Mouse (Mus musculus) stomach, postnatal 0 days (tissue): ENCODE data around the gene Atxn7l3. TPM values are rescaled to one million over a fixed set of nuclear protein-coding genes. Genes with fewer than 3 reads are reported as not detected.
A peak's percentile ranks its signal among the peaks of the same experiment; 100 is the strongest.
"Not testable (repeated sequence)": the region's sequence is repeated elsewhere in the genome, so short reads cannot be mapped to it uniquely, and the experiment has no call there.

Experiments used
- ATAC-seq: fragments of 200-750 bp; cut with Nextera tagmentation; 2 replicates; pipeline ENCODE4 v1.8.0; 2017; ENCODE audit not compliant: low FRiP score, low TSS enrichment
- DNase-seq: peaks from one replicate; pipeline ENCODE4 v3.0.0-alpha.2; 2016; ENCODE audit warnings: low spot score
- H3K27ac ChIP-seq: fragments of 300-500 bp; sonication (generic); replicated peaks from 2 replicates; pipeline ENCODE4 v1.5.1; 2014; ENCODE audit warnings: mild to moderate bottlenecking, control low read depth
- H3K27me3 ChIP-seq: fragments of 300-500 bp; sonication (generic); 2 replicates; pipeline ENCODE4 v1.6.1; 2014; ENCODE audit warnings: low read length; ENCODE audit not compliant: control insufficient read depth, insufficient read depth
- H3K36me3 ChIP-seq: fragments of 300-500 bp; sonication (generic); 2 replicates; pipeline ENCODE4 v1.6.1; 2014; ENCODE audit warnings: low read length, mixed read lengths; ENCODE audit not compliant: control insufficient read depth, insufficient read depth
- H3K4me1 ChIP-seq: fragments of 300-500 bp; sonication (generic); replicated peaks from 2 replicates; pipeline ENCODE4 v1.6.1; 2014; ENCODE audit warnings: antibody characterized with exemption; ENCODE audit not compliant: control insufficient read depth, insufficient read depth
- H3K4me2 ChIP-seq: fragments of 300-500 bp; sonication (generic); replicated peaks from 2 replicates; pipeline ENCODE4 v1.6.1; 2014; ENCODE audit warnings: low read depth, mild to moderate bottlenecking, control low read depth, moderate library complexity
- H3K4me3 ChIP-seq: fragments of 300-500 bp; sonication (generic); 2 replicates; pipeline ENCODE4 v1.5.1; 2014; ENCODE audit warnings: low read depth, low read length, control low read depth
- H3K9ac ChIP-seq: fragments of 300-500 bp; sonication (generic); 2 replicates; pipeline ENCODE4 v1.6.1; 2014; ENCODE audit warnings: mild to moderate bottlenecking, low read length, control low read depth, mixed read lengths
- H3K9me3 ChIP-seq: fragments of 300-500 bp; sonication (generic); 2 replicates; pipeline ENCODE4 v1.6.1; 2016; ENCODE audit warnings: low read length; ENCODE audit not compliant: control insufficient read depth
- CTCF ChIP-seq: IDR thresholded peaks from 2 replicates; pipeline ENCODE4 v1.5.1; 2016; ENCODE audit warnings: antibody characterized with exemption, low read depth, mild to moderate bottlenecking, moderate library complexity
- EP300 ChIP-seq: optimal IDR thresholded peaks from 2 replicates; pipeline ENCODE3; 2016; ENCODE audit warnings: antibody characterized with exemption
- WGBS: fragments of 180-500 bp; shearing (Covaris S2); extraction: QIAGEN DNeasy Blood & Tissue Kit; methylation state at CpG from one replicate; pipeline ENCODE4 v1.1.7; 2014; 5-methylcytosine and 5-hydroxymethylcytosine counted together
- polyA plus RNA-seq: library from polyadenylated mRNA; unstranded; fragments of >200 nt; fragmentation: Nextera tagmentation; extraction: Ambion mirVana; gene quantifications from 2 replicates; pipeline ENCODE4 v1.2.1, GENCODE M21; 2015

Gene Atxn7l3
- polyA plus RNA-seq, 1 experiment from 2014 or later, result 7.3 TPM

DNA sequence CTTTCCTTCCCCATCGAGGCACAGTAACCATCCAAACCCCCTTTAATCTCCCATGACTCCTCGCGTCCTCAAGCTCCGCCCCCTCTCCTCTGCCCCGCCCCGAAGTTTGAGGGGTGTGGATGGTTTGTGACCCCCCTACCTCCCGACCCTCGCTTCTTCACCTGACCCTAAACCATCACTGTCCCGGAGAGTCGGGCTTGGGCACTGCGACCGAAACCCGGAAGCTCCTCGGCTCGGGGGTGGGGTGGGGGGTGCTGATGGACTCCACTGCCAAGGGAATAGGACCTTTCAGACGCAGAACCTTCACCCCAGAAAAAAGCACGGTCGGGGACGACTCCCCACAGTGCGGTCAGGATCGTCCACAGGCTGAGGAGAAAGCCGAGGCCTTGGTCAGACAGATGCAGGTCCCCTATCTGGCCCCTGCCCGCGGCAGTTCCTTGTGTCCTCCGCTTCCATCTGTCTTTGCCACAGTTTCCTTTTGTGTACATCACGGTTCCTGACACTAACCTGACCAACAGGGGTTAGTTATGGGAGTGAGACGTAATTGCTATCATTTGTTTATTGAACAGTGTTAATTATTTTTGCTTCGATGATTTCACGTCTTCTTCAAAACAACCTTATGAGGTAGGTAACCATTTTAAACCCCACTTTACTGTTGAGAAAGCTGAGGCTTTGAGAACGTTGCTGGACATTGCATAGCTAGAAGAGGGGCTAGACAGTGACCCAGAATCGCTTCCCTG is 11.2 kb downstream of the Atxn7l3 start:
- no peak for DNase-seq

GRCm38 (mm10) chr11:102284501-102285094 is 11.8 kb downstream of the Atxn7l3 start, which contains the start of gene Tmub2:
TSS of gene Tmub2 (plus strand) at chr11:102284931.
- ATAC-seq (peak; percentile 91), DNase-seq (peak; percentile 98)
- no peaks in the 10 kb centered on the region for H3K9me3 ChIP-seq
- peak within 1 kb of the TSS; percentile 79 for H3K4me2 ChIP-seq
- H3K27ac ChIP-seq, result peak within 1 kb of the TSS; percentile 90
- H3K9ac ChIP-seq, result peak within 1 kb of the TSS; percentile 90
- peak within 1 kb of the TSS; percentile 71 for H3K4me3 ChIP-seq
- TF ChIP-seq EP300 (no peak), CTCF (peak; percentile 17)
- H3K36me3 ChIP-seq, result peaks cover 7% of the 10 kb centered on the region
- no peaks in the 10 kb centered on the region for H3K4me1 ChIP-seq
- WGBS, result under 1% methylated on average over 32 of the region's 32 CpGs
- H3K27me3 ChIP-seq, result no peaks in the 10 kb centered on the region

More for the DNA sequence above, 11.2 kb downstream of the Atxn7l3 start:
- 1% methylated on average over 31 of the region's 31 CpGs for WGBS
- no peaks in the 10 kb centered on the region for H3K4me1 ChIP-seq
- ATAC-seq, result peak; percentile 64
- H3K9ac ChIP-seq, result peak overlapping the region; percentile 90
- no peak for TF ChIP-seq CTCF
- TF ChIP-seq EP300, result no peak
- H3K4me3 ChIP-seq, result peak overlapping the region; percentile 71
- peak overlapping the region; percentile 79 for H3K4me2 ChIP-seq
- H3K36me3 ChIP-seq, result peaks cover 7% of the 10 kb centered on the region
- H3K27me3 ChIP-seq, result no peaks in the 10 kb centered on the region
- H3K9me3 ChIP-seq, result no peaks in the 10 kb centered on the region
- peak overlapping the region; percentile 90 for H3K27ac ChIP-seq

- H3K36me3 ChIP-seq, result peaks cover 7% of the 10 kb centered on the region
- no peaks in the 10 kb centered on the region for H3K9me3 ChIP-seq
- WGBS, result 93% methylated on average over 6 of the region's 6 CpGs
- ATAC-seq (no peak), DNase-seq (no peak)
- 0 out of 2 replicates have a peak overlapping the region, but pooled peaks have one; percentile 65 for H3K27ac ChIP-seq
- H3K4me2 ChIP-seq, result peak overlapping the region; percentile 42
- no peak overlapping the region for H3K4me3 ChIP-seq
- no peak overlapping the region for H3K9ac ChIP-seq
- H3K4me1 ChIP-seq, result no peaks in the 10 kb centered on the region
- TF ChIP-seq EP300, result no peak
- peak; percentile 27; the same call in 1 of the 2 replicates for TF ChIP-seq CTCF
- H3K27me3 ChIP-seq, result no peaks in the 10 kb centered on the region
Measured at GRCm38 (mm10) chr11:102283922-102284321, 12.5 kb downstream of the Atxn7l3 start.

DNA sequence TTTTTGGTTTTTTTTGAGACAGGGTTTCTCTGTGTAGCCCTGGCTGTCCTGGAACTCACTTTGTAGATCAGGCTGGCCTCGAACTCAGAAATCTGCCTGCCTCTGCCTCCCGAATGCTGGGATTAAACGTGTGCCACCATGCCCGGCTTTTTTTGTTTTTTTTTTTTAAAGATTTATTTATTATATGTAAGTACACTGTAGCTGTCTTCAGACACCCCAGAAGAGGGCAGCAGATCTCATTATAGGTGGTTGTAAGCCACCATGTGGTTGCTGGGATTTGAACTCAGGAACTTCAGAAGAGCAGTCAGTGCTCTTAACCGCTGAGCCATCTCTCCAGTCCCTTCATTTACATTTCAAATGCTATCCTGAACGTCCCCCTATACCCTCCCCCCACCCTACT is 16.2 kb downstream of the Atxn7l3 start:
- H3K9ac ChIP-seq, H3K27ac ChIP-seq, H3K4me1 ChIP-seq, H3K9me3 ChIP-seq, H3K4me2 ChIP-seq, ATAC-seq, H3K27me3 ChIP-seq, H3K4me3 ChIP-seq, H3K36me3 ChIP-seq, DNase-seq: not testable (repeated sequence)
- 0 out of 2 replicates have a peak, but pooled peaks have one; percentile 7 for TF ChIP-seq CTCF
- WGBS, result 68% methylated on average over 6 of the region's 6 CpGs

DNA sequence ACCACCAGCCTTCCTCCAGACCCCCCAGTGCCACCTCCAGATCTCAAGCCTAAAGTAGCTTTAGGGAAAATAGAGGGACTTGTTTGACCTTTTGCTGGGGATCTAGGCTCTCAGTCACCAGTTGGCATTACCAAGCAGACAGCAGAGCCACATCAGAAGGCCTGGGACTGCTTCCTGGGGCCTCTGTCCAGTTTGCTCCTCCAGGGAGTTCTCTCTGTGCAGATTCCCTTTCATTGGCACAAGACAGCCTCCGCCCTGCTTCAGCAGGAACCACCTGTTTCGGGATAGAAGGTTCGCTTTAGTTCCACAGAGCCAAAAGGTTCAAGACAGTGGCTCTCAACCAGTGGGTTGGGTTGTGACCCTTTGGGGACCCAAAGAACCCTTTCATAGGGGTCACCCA is 16.8 kb downstream of the Atxn7l3 start:
- Histone ChIP-seq H3K4me1 (peaks cover 5% of the 10 kb centered on the region; the same call in 1 of the 2 replicates), H3K9me3 (no peaks in the 10 kb centered on the region), H3K27me3 (no peaks in the 10 kb centered on the region), H3K9ac (no peak overlapping the region), H3K27ac (no peak overlapping the region), H3K4me3 (no peak overlapping the region), H3K4me2 (no peak overlapping the region), H3K36me3 (no peaks in the 10 kb centered on the region)
- WGBS, result 88% methylated on average over 3 of the region's 3 CpGs
- no peak for DNase-seq
- TF ChIP-seq CTCF (no peak), EP300 (no peak)
- no peak for ATAC-seq

GRCm38 (mm10) chr11:102277754-102278153 is 18.7 kb downstream of the Atxn7l3 start:
- Histone ChIP-seq H3K27me3 (no peaks in the 10 kb centered on the region), H3K4me3 (no peak overlapping the region), H3K9me3 (no peaks in the 10 kb centered on the region), H3K9ac (no peak overlapping the region), H3K4me1 (peaks cover 5% of the 10 kb centered on the region; the same call in 1 of the 2 replicates), H3K27ac (no peak overlapping the region), H3K36me3 (no peaks in the 10 kb centered on the region), H3K4me2 (no peak overlapping the region)
- DNase-seq (no peak), ATAC-seq (no peak)
- TF ChIP-seq CTCF (no peak), EP300 (no peak)
- 85% methylated on average over 7 of the region's 12 CpGs for WGBS
